Comparison of ENCODE assay signal across 8 mouse cellular contexts in the genomic region with DNA sequence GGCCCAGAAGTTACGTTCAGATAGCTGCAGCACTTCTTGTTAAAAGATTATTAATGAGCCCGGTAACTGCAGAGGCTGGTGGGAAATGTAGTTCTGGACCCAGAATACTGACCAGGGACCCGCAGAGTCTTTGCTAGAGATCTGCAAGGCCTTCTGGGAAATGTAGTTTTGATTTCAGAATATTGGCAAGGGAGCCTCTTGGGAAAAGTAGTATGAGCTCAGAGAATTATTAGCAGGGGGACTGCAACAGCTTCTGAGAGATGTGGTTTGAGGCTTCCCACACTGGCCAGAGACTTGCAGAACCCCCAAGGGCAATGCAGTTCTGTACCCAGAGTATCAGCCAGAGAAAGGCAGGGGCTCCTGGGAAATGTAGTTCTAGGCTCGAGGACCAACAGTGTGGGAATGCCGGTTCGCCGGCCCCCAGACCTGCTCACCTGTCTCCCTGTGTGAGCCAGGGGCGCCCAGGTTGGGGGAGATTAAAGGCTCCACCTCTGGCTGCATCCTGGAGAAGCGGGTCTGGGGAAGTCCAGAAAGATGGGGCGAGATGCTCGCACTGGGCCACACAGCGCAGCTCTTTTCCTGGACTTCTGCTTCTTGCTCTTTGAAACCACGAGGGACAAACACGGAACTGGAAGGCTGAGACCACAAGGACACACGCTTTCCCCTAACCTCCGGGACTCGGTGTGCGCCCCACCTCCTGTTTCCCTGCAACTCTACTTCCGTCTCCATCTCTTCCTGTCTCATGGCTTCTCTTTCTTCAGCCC. TPM values are rescaled to one million over a fixed set of nuclear protein-coding genes. Genes with fewer than 3 reads are reported as not detected.
DNase-seq lines count a peak whose midpoint lies in the region; ATAC-seq and TF ChIP-seq lines count a peak whose summit lies in the region.

No protein-coding gene starts in this region.

- H3K4me1 ChIP-seq in E14TG2a.4 (replicated peaks; ENCODE audit: low read depth, low read length): peaks cover 58% of the 10 kb centered on the region
- H3K4me1 ChIP-seq in forebrain, embryonic 14.5 days (ENCODE audit: control insufficient read depth, insufficient read depth, low read length): peaks cover 7% of the 10 kb centered on the region
- H3K4me1 ChIP-seq in neural tube, embryonic 14.5 days (ENCODE audit: control insufficient read depth, insufficient read depth, low read length): peaks cover 4% of the 10 kb centered on the region; the same call in 1 of the 2 replicates

- H3K4me3 ChIP-seq in E14TG2a.4 (replicated peaks; ENCODE audit: low read length): peak overlapping the region; percentile 88
- peak overlapping the region; percentile 57 for H3K4me3 ChIP-seq in forebrain, embryonic 14.5 days (ENCODE audit: low read depth, low read length)
- peak overlapping the region; percentile 43 for H3K4me3 ChIP-seq in neural tube, embryonic 14.5 days (ENCODE audit: low read depth, low read length)

- peak overlapping the region; percentile 67 for H3K27ac ChIP-seq in forebrain, embryonic 14.5 days (ENCODE audit: low read depth, low read length)
- H3K27ac ChIP-seq in neural tube, embryonic 14.5 days (ENCODE audit: low read depth, low read length): peak overlapping the region; percentile 44

- peak overlapping the region; percentile 71 for H3K9ac ChIP-seq in forebrain, embryonic 14.5 days (ENCODE audit: low read length)
- peak overlapping the region; percentile 56 for H3K9ac ChIP-seq in neural tube, embryonic 14.5 days (replicated peaks; ENCODE audit: low read depth, low read length)

- WGBS in forebrain, embryonic 14.5 days: under 1% methylated on average over 19 of the region's 19 CpGs
- WGBS in neural tube, embryonic 14.5 days: under 1% methylated on average over 19 of the region's 19 CpGs

- H3K27me3 ChIP-seq in E14TG2a.4 (ENCODE audit: insufficient read depth, low read length): no peaks in the 10 kb centered on the region
- H3K27me3 ChIP-seq in forebrain, embryonic 14.5 days (replicated peaks; ENCODE audit: control insufficient read depth, insufficient read depth, low read length): no peaks in the 10 kb centered on the region
- no peaks in the 10 kb centered on the region for H3K27me3 ChIP-seq in neural tube, embryonic 14.5 days (ENCODE audit: control insufficient read depth, insufficient read depth, low read length)

- no peaks in the 10 kb centered on the region for H3K9me3 ChIP-seq in E14TG2a.4 (ENCODE audit: low read length)
- no peaks in the 10 kb centered on the region for H3K9me3 ChIP-seq in forebrain, embryonic 14.5 days (replicated peaks; ENCODE audit: control insufficient read depth, low read length)
- H3K9me3 ChIP-seq in neural tube, embryonic 14.5 days (ENCODE audit: control insufficient read depth, low read length): no peaks in the 10 kb centered on the region

- DNase-seq in c-Kit-positive CD71-positive TER-119-positive erythroid progenitor cells, embryonic 14.5 days (ENCODE audit: low spot score): peak; percentile 67
- peak; percentile 98 for DNase-seq in forebrain, embryonic 14.5 days (ENCODE audit: low spot score)
- DNase-seq in heart, postnatal 25 days (ENCODE audit: low spot score): peak; percentile 82
- peak; percentile 92 to 97 for DNase-seq in layer of hippocampus, adult 18-20 months (ENCODE audit: low spot score in 2 of 2)
- DNase-seq in lung, adult 18-20 months: peak; percentile 90 to 95
- DNase-seq in testis, postnatal 10 days (ENCODE audit: low spot score): peak; percentile 70

- 0 out of 2 replicates have a peak, but pooled peaks cover 4% of the 10 kb centered on the region for H3K36me3 ChIP-seq in E14TG2a.4 (ENCODE audit: insufficient read depth, low read length)
- no peaks in the 10 kb centered on the region for H3K36me3 ChIP-seq in forebrain, embryonic 14.5 days (ENCODE audit: control insufficient read depth, insufficient read depth, low read length)
- H3K36me3 ChIP-seq in neural tube, embryonic 14.5 days (ENCODE audit: control insufficient read depth, insufficient read depth, low read length): no peaks in the 10 kb centered on the region

- TF ChIP-seq CTCF in E14TG2a.4 (conservative IDR thresholded peaks at IDR 0.05; ENCODE audit: low read length): no peak

- peak overlapping the region; percentile 80 for H3K4me2 ChIP-seq in forebrain, embryonic 14.5 days (ENCODE audit: low read length)
- H3K4me2 ChIP-seq in neural tube, embryonic 14.5 days (ENCODE audit: low read depth, low read length): peak overlapping the region; percentile 74

- ATAC-seq in forebrain, embryonic 14.5 days: peak; percentile 93
- ATAC-seq in neural tube, embryonic 14.5 days (ENCODE audit: low read depth): peak; percentile 91

- intact Hi-C loops in heart, postnatal 25 days (cut with DNase I): loop anchor here (5.0 kb wide), 1 partner anchor 178 kb away; a partner anchor contains a TSS

RNA-seq across cellular contexts. Expression of a gene that starts 9.8 kb away (rescaled TPM):
- polyA plus RNA-seq in forebrain, embryonic 14.5 days (2014; fragmentation: Nextera tagmentation; extraction: Ambion mirVana): 19.0 and 25.3 TPM in 2 replicates
- 1 to 10 TPM; 1.3 to 2.2 TPM for total RNA-seq in heart, postnatal 25 days (2021)
- total RNA-seq in layer of hippocampus, adult 18-20 months (2021): 10 to 100 TPM; 85.4 to 87.4 TPM
- 52.7 and 68.4 TPM in 2 replicates for polyA plus RNA-seq in neural tube, embryonic 14.5 days (2014; fragmentation: Nextera tagmentation; extraction: Ambion mirVana)

RNA-seq across cellular contexts. Expression of a gene that starts 11.5 kb away (rescaled TPM):
- polyA plus RNA-seq in forebrain, embryonic 14.5 days (2014; fragmentation: Nextera tagmentation; extraction: Ambion mirVana): 0.63 and 0.86 TPM in 2 replicates
- under 1 TPM; 0.28 to 0.62 TPM for total RNA-seq in heart, postnatal 25 days (2021)
- total RNA-seq in layer of hippocampus, adult 18-20 months (2021): 1 to 10 TPM; 2.1 to 4.5 TPM
- polyA plus RNA-seq in neural tube, embryonic 14.5 days (2014; fragmentation: Nextera tagmentation; extraction: Ambion mirVana): 2.0 and 2.6 TPM in 2 replicates

RNA-seq across cellular contexts. Expression of a gene that starts 54.7 kb away (rescaled TPM):
- 20.8 and 22.1 TPM in 2 replicates for polyA plus RNA-seq in forebrain, embryonic 14.5 days (2014; fragmentation: Nextera tagmentation; extraction: Ambion mirVana)
- total RNA-seq in heart, postnatal 25 days (2021): 10 to 100 TPM; 27.9 to 32.7 TPM
- 100 to 1,000 TPM; 336 to 349 TPM for total RNA-seq in layer of hippocampus, adult 18-20 months (2021)
- 21.9 and 28.1 TPM in 2 replicates for polyA plus RNA-seq in neural tube, embryonic 14.5 days (2014; fragmentation: Nextera tagmentation; extraction: Ambion mirVana)

Comparison
In these comparisons a context has a peak if more than half of its experiments do, and no peak if none do; other contexts are left out.
1. Peak in every context shown above with its lines: DNase-seq, ATAC-seq, H3K4me3 ChIP-seq and H3K27ac ChIP-seq.
2. RNA of a gene that starts 9.8 kb away (total RNA-seq): 85.4 to 87.4 TPM in layer of hippocampus, adult 18-20 months; 1.3 to 2.2 TPM in heart, postnatal 25 days; every median in the first group is over 10 times any median in the second.
3. RNA of a gene that starts 54.7 kb away (total RNA-seq): 336 to 349 TPM in layer of hippocampus, adult 18-20 months; 27.9 to 32.7 TPM in heart, postnatal 25 days; every median in the first group is over 4 times any median in the second.